Mouse (Mus musculus) skeletal muscle tissue, adult 2 months (tissue): ENCODE measurements at regions not wholly inside any gene's neighbourhood (a gene's known extent, or its start where the extent isn't known, plus 50 kb on each side); places are given as distances from the start of the nearest gene placed in this dataset.
A peak's percentile ranks its signal among the peaks of the same experiment; 100 is the strongest.

Source experiments
- DNase-seq: peaks from one replicate; pipeline ENCODE4 v3.0.0-alpha.2; 2012; ENCODE audit warnings: low read depth, low spot score

- DNase-seq, result no peak
Observed at GRCm38 (mm10) chr4:140463296-140463695, 202.5 kb downstream of the Arhgef10l start.

- no peak for DNase-seq
Observed at GRCm38 (mm10) chr4:140461317-140461716, 204.5 kb downstream of the Arhgef10l start.

GRCm38 (mm10) chr4:140449062-140449461, 202.5 kb upstream of the Igsf21 start:
- DNase-seq, result no peak

- DNase-seq, result no peak
Observed at GRCm38 (mm10) chr4:140446455-140446854, 199.9 kb upstream of the Igsf21 start.

DNA sequence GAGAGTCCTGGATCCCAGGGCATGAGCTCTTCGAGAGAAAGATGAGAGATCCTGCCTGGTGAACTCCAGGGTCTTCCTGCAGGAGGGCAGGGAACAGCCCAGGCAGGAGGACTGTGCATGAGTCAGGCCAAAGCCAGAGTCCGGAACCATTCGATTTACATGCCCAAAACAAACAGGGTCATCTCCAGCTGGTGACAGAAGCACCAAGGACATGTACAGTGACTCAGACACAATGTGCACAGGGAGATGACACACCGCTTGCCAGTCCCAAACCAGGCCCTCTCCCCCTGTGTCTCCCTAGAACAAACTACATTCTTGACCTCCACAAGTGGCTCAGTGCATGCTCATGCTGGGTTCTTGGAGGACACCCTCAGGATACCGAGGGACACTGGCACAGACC, 199.3 kb upstream of the Igsf21 start:
- no peak for DNase-seq

- no peak for DNase-seq
Observed at GRCm38 (mm10) chr4:140443221-140443620, 196.6 kb upstream of the Igsf21 start.

GRCm38 (mm10) chr4:140441805-140442204, 195.2 kb upstream of the Igsf21 start:
- DNase-seq, result no peak

DNA sequence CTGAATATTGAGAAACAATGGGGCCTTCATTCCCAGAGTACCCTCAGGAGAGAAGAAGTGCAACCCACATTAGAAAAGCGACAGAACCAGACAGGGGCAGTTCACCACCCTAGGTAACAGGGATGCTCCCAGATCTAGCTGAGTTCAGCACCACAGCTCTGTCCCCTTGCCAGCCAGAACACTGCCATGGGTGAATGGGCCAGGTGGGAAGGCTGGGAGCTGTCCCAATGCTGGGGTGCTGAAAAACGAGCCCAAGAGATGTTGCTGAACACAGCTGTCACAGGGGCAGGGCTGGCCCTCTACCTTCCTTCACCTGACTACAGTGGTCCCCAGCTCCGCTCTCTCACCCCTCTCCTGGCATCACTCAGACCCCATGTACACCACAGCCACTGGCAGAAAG, 193.3 kb upstream of the Igsf21 start:
- DNase-seq, result no peak

DNA sequence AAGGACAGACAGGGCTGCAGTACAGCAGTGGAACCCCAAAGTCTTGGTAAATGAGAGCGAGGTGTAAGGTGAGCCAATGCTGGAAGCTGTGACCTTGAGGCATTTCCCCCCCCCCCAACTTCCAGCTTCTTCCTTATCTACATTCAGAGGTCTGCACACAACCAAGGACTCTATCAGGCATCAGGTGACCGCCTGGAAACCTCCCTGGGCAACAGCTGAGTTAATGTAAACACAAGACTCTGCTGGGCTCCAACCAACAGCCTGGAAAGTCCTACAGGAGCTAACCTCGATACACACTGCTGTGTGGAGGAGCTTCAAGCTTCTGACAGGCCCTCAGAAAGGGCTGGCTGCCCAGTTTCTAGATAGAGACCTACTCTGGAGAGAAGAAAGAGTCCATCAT, 189.4 kb upstream of the Igsf21 start:
- no peak for DNase-seq

- DNase-seq, result peak; percentile 20
Observed at GRCm38 (mm10) chr4:140433744-140434542, 187.4 kb upstream of the Igsf21 start.

DNA sequence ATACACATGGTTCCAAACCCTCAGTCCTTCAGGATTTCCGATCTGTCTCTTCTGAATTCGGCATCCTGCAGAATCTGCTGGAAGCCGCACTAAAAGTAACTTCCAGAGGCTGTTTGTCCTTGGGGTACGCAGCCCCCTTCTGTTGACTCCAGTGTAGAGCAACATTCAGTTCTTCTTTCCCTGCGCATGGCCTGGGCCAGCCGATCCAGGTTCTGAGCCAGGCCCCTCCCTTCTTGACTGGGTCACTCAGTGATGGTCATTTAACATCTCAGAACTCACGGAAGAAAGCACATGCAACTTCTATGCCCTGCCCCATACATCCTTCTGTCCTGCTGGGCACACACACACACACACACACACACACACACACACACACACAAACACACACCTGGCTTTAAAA, 185.5 kb upstream of the Igsf21 start:
- DNase-seq, result no peak

DNA sequence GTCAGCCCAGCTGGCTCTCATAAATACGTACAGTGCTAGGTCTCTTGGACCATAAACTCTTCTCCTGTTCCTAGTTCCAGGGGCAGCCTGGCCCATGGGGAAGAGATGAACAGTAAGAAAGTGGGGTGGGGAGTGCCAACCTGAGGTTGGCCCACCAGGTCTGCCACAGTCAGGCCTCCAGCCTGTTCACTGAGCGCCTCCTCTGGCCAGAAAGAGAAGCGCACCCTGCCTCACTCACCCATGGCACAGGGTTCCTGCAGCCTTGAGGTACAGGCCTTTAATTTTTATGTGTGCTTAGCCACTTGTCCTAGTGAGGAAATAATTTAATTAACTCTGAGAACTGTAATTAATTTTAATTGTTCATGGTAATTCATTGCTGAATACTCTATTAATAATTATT, 180.5 kb upstream of the Igsf21 start:
- no peak for DNase-seq

GRCm38 (mm10) chr4:140423791-140424190, 177.2 kb upstream of the Igsf21 start:
- DNase-seq, result no peak

DNA sequence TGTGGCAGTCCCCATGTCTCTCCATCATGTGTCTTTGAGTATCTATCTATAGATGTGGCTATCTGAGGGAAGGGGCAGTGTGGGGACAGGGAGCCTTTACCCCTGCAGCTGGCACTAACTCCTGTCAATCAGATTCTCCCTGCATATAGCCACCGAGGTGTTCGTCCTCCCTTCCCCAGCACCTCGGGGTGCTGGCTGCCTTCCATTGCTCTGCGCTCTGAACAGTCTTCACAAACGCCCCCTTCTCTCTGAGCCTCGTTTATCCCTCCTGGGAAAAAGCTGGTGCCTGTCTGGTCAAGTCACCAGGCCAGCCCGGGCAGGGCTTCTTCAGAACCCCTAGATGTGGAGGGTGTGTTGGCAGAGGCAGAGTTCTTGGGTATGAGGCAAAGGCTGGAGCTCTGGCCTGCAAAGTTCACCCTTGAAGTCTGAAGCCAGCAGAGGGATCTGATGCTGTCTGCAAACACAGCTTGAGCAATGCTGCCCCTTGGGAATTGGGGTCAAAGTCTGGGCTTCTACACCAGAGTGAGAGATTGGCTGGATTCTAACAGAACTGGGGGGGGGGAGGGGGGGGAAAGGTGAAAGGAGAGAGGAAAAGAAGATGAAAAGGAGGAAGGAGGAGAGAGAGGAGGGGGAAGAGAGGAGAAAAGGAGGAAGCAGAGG, 175.5 kb upstream of the Igsf21 start:
- DNase-seq, result peak; percentile 61

- DNase-seq, result no peak
Observed at GRCm38 (mm10) chr4:140419720-140420412, 173.3 kb upstream of the Igsf21 start.

- DNase-seq, result no peak
Observed at GRCm38 (mm10) chr4:140412312-140412930, 165.8 kb upstream of the Igsf21 start.

DNA sequence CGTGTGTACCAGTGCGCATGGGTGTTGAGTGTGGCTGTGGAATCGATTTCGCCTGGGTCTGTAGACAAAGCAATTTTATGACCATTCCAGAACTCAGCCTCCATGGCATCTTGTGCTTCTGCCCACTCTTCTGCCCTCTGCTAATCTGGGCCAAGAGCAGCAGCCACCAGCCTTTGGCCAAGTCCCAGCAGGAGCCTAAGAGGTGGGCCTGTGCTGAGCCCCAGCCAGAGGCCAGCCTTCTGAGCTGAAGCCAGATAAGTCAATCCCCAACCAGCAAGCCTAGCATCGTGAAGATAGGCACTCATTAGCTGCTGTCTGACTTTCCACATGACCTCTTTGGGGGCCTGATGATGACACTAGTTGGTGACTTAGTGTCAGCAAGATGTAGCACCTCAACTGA, 161.9 kb upstream of the Igsf21 start:
- DNase-seq, result no peak

DNA sequence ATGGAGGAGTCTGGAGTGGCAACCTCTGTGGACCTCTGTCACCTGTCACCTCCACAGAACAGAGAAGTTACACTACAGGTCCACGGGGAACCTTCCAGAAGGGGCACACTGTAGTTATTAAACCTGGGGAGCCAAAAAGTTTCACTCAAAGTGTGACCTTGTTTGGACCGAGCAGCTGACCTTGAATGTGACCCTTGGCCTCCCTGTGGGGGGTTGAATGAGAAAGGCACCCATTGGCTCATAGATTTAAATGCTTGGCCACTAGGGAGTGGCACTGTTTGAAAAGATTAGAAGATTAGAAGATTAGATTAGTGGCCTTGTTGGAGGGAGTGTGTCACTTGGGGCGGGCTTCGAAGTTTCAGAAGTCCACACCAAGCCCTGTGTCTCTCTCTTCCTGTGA, 160.3 kb upstream of the Igsf21 start:
- no peak for DNase-seq

GRCm38 (mm10) chr4:140405993-140406881, 159.7 kb upstream of the Igsf21 start:
- no peak for DNase-seq

DNA sequence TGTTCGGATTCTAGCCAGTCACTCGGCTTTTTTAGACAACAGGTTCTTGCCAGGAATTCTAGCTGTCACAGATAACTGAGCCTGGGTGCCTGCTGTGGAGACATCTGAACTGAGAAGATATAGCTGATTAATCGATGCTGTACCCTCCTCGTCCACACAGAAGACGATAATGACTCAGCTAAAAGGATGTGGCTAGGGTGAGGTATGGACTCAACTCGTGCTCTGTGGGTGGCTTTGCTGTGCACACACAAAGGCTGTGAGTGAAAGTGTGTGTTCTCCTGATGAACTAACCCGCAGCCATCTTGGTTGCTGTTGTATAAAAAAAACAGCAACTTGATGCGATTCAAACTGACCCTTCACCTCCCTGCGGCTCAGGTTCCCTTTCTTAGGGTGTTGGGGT, 158.8 kb upstream of the Igsf21 start:
- no peak for DNase-seq

DNA sequence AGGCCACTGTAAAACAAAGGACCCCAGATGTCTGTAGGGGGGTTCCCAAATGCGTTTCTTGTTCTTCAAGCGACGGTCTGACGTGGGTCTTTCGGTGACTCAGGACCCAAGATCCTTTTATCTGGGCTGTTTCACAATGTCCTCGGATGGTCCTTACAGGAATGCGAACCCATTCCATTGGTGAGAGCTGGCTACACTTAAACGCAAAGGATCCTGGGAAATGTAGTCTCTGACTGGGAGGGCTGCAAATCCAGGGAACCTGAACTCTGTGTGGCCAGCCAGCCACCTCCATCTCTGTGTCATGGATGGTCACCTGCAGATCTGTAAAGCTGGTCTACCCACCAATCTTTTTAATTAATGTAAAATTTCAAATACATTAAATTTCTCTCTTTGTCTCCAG, 156.5 kb upstream of the Igsf21 start:
- no peak for DNase-seq
